Mouse (Mus musculus): ENCODE data around the gene Atxn1. TPM values are rescaled to one million over a fixed set of nuclear protein-coding genes. Genes with fewer than 3 reads are reported as not detected.

The Atxn1 gene
- polyA plus RNA-seq, 1 experiment from 2014 or later = 9.0 TPM

- H3K36me3 ChIP-seq (replicated peaks) = no peaks in the 10 kb centered on the region
- no peak overlapping the region for H3K4me2 ChIP-seq
- ATAC-seq (replicated peaks) = no peak
- H3K4me3 ChIP-seq = no peak overlapping the region
- no peaks in the 10 kb centered on the region for H3K27me3 ChIP-seq (replicated peaks)
- no peak overlapping the region for H3K27ac ChIP-seq
- no peak overlapping the region for H3K9ac ChIP-seq
- WGBS = 89% methylated on average over 21 of the region's 21 CpGs
- H3K9me3 ChIP-seq = no peaks in the 10 kb centered on the region
- H3K4me1 ChIP-seq = no peaks in the 10 kb centered on the region
Measured at GRCm38 (mm10) chr13:45917058-45918005, 47.5 kb downstream of the Atxn1 start.

GRCm38 (mm10) chr13:45915921-45916320 is 48.9 kb downstream of the Atxn1 start:
- WGBS = 86% methylated on average over 3 of the region's 3 CpGs
- Histone ChIP-seq H3K27me3 (replicated peaks) (no peaks in the 10 kb centered on the region), H3K4me1 (no peaks in the 10 kb centered on the region), H3K4me2 (no peak overlapping the region), H3K9me3 (no peaks in the 10 kb centered on the region), H3K36me3 (replicated peaks) (no peaks in the 10 kb centered on the region), H3K27ac (no peak overlapping the region), H3K4me3 (no peak overlapping the region), H3K9ac (no peak overlapping the region)
- ATAC-seq (replicated peaks) = no peak

- no peak overlapping the region for H3K9ac ChIP-seq
- no peak overlapping the region for H3K27ac ChIP-seq
- H3K4me1 ChIP-seq = no peaks in the 10 kb centered on the region
- H3K36me3 ChIP-seq (replicated peaks) = no peaks in the 10 kb centered on the region
- ATAC-seq (replicated peaks) = no peak
- H3K9me3 ChIP-seq = no peaks in the 10 kb centered on the region
- WGBS = 78% methylated on average over 2 of the region's 2 CpGs
- H3K4me2 ChIP-seq = no peak overlapping the region
- no peak overlapping the region for H3K4me3 ChIP-seq
- no peaks in the 10 kb centered on the region for H3K27me3 ChIP-seq (replicated peaks)
Measured at GRCm38 (mm10) chr13:45915026-45915425, 49.8 kb downstream of the Atxn1 start.

- no peak overlapping the region for H3K4me2 ChIP-seq
- no peaks in the 10 kb centered on the region for H3K27me3 ChIP-seq (replicated peaks)
- H3K36me3 ChIP-seq (replicated peaks) = no peaks in the 10 kb centered on the region
- H3K9me3 ChIP-seq = no peaks in the 10 kb centered on the region
- H3K9ac ChIP-seq = no peak overlapping the region
- 70% methylated on average over 3 of the region's 3 CpGs for WGBS
- no peak overlapping the region for H3K27ac ChIP-seq
- ATAC-seq (replicated peaks) = no peak
- no peak overlapping the region for H3K4me3 ChIP-seq
- H3K4me1 ChIP-seq = no peaks in the 10 kb centered on the region
Measured at GRCm38 (mm10) chr13:45914117-45914516, 50.7 kb downstream of the Atxn1 start.

- H3K4me3 ChIP-seq = no peak overlapping the region
- no peak overlapping the region for H3K9ac ChIP-seq
- no peak for ATAC-seq (replicated peaks)
- no peak overlapping the region for H3K27ac ChIP-seq
- H3K4me2 ChIP-seq = no peak overlapping the region
- no peaks in the 10 kb centered on the region for H3K9me3 ChIP-seq
- H3K4me1 ChIP-seq = peaks cover 5% of the 10 kb centered on the region; the same call in 1 of the 2 replicates
- H3K27me3 ChIP-seq (replicated peaks) = no peaks in the 10 kb centered on the region
- 83% methylated on average over 7 of the region's 7 CpGs for WGBS
- no peaks in the 10 kb centered on the region for H3K36me3 ChIP-seq (replicated peaks)
Measured at GRCm38 (mm10) chr13:45911848-45912247, 53.0 kb downstream of the Atxn1 start.

- no peaks in the 10 kb centered on the region for H3K36me3 ChIP-seq (replicated peaks)
- no peak overlapping the region for H3K9ac ChIP-seq
- no peak overlapping the region for H3K27ac ChIP-seq
- peaks cover 6% of the 10 kb centered on the region; the same call in 1 of the 2 replicates for H3K4me1 ChIP-seq
- no peak overlapping the region for H3K4me2 ChIP-seq
- H3K27me3 ChIP-seq (replicated peaks) = no peaks in the 10 kb centered on the region
- ATAC-seq (replicated peaks) = no peak
- H3K4me3 ChIP-seq = no peak overlapping the region
- 84% methylated on average over 5 of the region's 5 CpGs for WGBS
- no peaks in the 10 kb centered on the region for H3K9me3 ChIP-seq
Measured at GRCm38 (mm10) chr13:45911069-45911468, 53.7 kb downstream of the Atxn1 start.

GRCm38 (mm10) chr13:45910348-45910747 is 54.5 kb downstream of the Atxn1 start:
- H3K9me3 ChIP-seq = no peaks in the 10 kb centered on the region
- ATAC-seq (replicated peaks) = no peak

GRCm38 (mm10) chr13:45907181-45907691 is 57.6 kb downstream of the Atxn1 start:
- Histone ChIP-seq H3K9ac (no peak overlapping the region), H3K4me3 (no peak overlapping the region), H3K36me3 (replicated peaks) (no peaks in the 10 kb centered on the region), H3K9me3 (no peaks in the 10 kb centered on the region), H3K27me3 (replicated peaks) (no peaks in the 10 kb centered on the region), H3K27ac (peak overlapping the region; percentile 20; the same call in 1 of the 2 replicates), H3K4me1 (peaks cover 16% of the 10 kb centered on the region), H3K4me2 (no peak overlapping the region)
- ATAC-seq (replicated peaks) = no peak
- 77% methylated on average over 6 of the region's 6 CpGs for WGBS

More at GRCm38 (mm10) chr13:45910348-45910747, 54.5 kb downstream of the Atxn1 start:
- Histone ChIP-seq H3K36me3 (replicated peaks) (no peaks in the 10 kb centered on the region), H3K27me3 (replicated peaks) (no peaks in the 10 kb centered on the region), H3K4me3 (no peak overlapping the region), H3K4me2 (no peak overlapping the region), H3K4me1 (peaks cover 6% of the 10 kb centered on the region; the same call in 1 of the 2 replicates), H3K9ac (no peak overlapping the region), H3K27ac (no peak overlapping the region)
- 90% methylated on average over 7 of the region's 7 CpGs for WGBS

- no peaks in the 10 kb centered on the region for H3K36me3 ChIP-seq (replicated peaks)
- no peaks in the 10 kb centered on the region for H3K27me3 ChIP-seq (replicated peaks)
- ATAC-seq (replicated peaks) = no peak
- no peak overlapping the region for H3K9ac ChIP-seq
- peak overlapping the region; percentile 20; the same call in 1 of the 2 replicates for H3K27ac ChIP-seq
- no peak overlapping the region for H3K4me2 ChIP-seq
- WGBS = 58% methylated on average over 10 of the region's 10 CpGs
- H3K9me3 ChIP-seq = no peaks in the 10 kb centered on the region
- H3K4me1 ChIP-seq = peaks cover 16% of the 10 kb centered on the region
- H3K4me3 ChIP-seq = no peak overlapping the region
Measured at GRCm38 (mm10) chr13:45906438-45907166, 58.2 kb downstream of the Atxn1 start.

GRCm38 (mm10) chr13:45904955-45905354 is 59.9 kb downstream of the Atxn1 start:
- H3K4me3 ChIP-seq = no peak overlapping the region
- no peak overlapping the region for H3K9ac ChIP-seq
- peaks cover 16% of the 10 kb centered on the region for H3K4me1 ChIP-seq
- ATAC-seq (replicated peaks) = no peak; the same call in 1 of the 2 replicates
- no peaks in the 10 kb centered on the region for H3K9me3 ChIP-seq
- no peak overlapping the region for H3K4me2 ChIP-seq
- H3K36me3 ChIP-seq (replicated peaks) = no peaks in the 10 kb centered on the region
- no peak overlapping the region for H3K27ac ChIP-seq
- H3K27me3 ChIP-seq (replicated peaks) = no peaks in the 10 kb centered on the region
- WGBS = 37% methylated on average over 4 of the region's 4 CpGs

- ATAC-seq (replicated peaks) = no peak
- no peaks in the 10 kb centered on the region for H3K9me3 ChIP-seq
- H3K36me3 ChIP-seq (replicated peaks) = no peaks in the 10 kb centered on the region
- H3K27me3 ChIP-seq (replicated peaks) = no peaks in the 10 kb centered on the region
- 74% methylated on average over 4 of the region's 4 CpGs for WGBS
- no peak overlapping the region for H3K4me2 ChIP-seq
- peaks cover 16% of the 10 kb centered on the region for H3K4me1 ChIP-seq
- H3K27ac ChIP-seq = 0 out of 2 replicates have a peak overlapping the region, but pooled peaks have one; percentile 20
- H3K4me3 ChIP-seq = no peak overlapping the region
- no peak overlapping the region for H3K9ac ChIP-seq
Measured at GRCm38 (mm10) chr13:45904456-45904855, 60.4 kb downstream of the Atxn1 start.

Data from midbrain, embryonic 15.5 days (tissue).